Mouse (Mus musculus) thymus, adult 2 months (tissue): Measurements from ENCODE around the gene 3110082I17Rik.

Source experiments
- CTCF ChIP-seq: fragments of 200-500 bp; IDR thresholded peaks from 2 replicates; pipeline ENCODE4 v1.5.1; 2012; ENCODE audit warnings: mild to moderate bottlenecking, control low read depth, low read length, moderate library complexity, borderline replicate concordance; ENCODE audit not compliant: control insufficient read depth, poor library complexity, insufficient read depth; ENCODE audit errors: extremely low read depth
- POLR2A ChIP-seq: fragments of 200-500 bp; IDR thresholded peaks from 2 replicates; pipeline ENCODE4 v1.6.1; 2012; ENCODE audit warnings: mild to moderate bottlenecking, low read length, control low read depth, moderate library complexity; ENCODE audit not compliant: control insufficient read depth, poor library complexity, insufficient read depth; ENCODE audit errors: extremely low read depth

- TF ChIP-seq POLR2A (no peak), CTCF (no peak)
These were observed 77.1 kb downstream of the 3110082I17Rik start for GRCm38 (mm10) chr5:139383234-139383633.
